Mouse (Mus musculus) midbrain, postnatal 0 days (tissue): ENCODE data around the gene Bsn. TPM values are rescaled to one million over a fixed set of nuclear protein-coding genes. Genes with fewer than 3 reads are reported as not detected.
A peak's percentile ranks its signal among the peaks of the same experiment; 100 is the strongest.

Experiments used
- ATAC-seq: fragments of 200-750 bp; cut with Nextera tagmentation; 2 replicates; pipeline ENCODE4 v1.8.0; 2017; ENCODE audit warnings: moderate number of reproducible peaks, mild to moderate bottlenecking, moderate TSS enrichment, moderate library complexity; ENCODE audit not compliant: low FRiP score
- DNase-seq: peaks from one replicate; pipeline ENCODE4 v3.0.0-alpha.2; 2015; ENCODE audit warnings: low spot score
- H3K27ac ChIP-seq: fragments of 300-500 bp; sonication (generic); 2 replicates; pipeline ENCODE4 v1.5.1; 2014; ENCODE audit warnings: low read depth, mild to moderate bottlenecking, low read length, mixed read lengths
- H3K27me3 ChIP-seq: fragments of 300-500 bp; sonication (generic); 2 replicates; pipeline ENCODE4 v1.6.1; 2014; ENCODE audit warnings: low read length, control low read depth, mixed read lengths; ENCODE audit not compliant: insufficient read depth
- H3K36me3 ChIP-seq: fragments of 300-500 bp; sonication (generic); 2 replicates; pipeline ENCODE4 v1.6.1; 2014; ENCODE audit warnings: low read length, control low read depth, mixed read lengths; ENCODE audit not compliant: insufficient read depth
- H3K4me1 ChIP-seq: fragments of 300-500 bp; sonication (generic); 2 replicates; pipeline ENCODE4 v1.6.1; 2014; ENCODE audit warnings: mild to moderate bottlenecking, control low read depth, antibody characterized with exemption, low read length, mixed read lengths; ENCODE audit not compliant: insufficient read depth
- H3K4me2 ChIP-seq: fragments of 300-500 bp; sonication (generic); 2 replicates; pipeline ENCODE4 v1.6.1; 2014; ENCODE audit warnings: low read depth, mild to moderate bottlenecking, low read length, mixed read lengths; ENCODE audit not compliant: poor library complexity, severe bottlenecking
- H3K4me3 ChIP-seq: fragments of 300-500 bp; sonication (generic); 2 replicates; pipeline ENCODE4 v1.5.1; 2014; ENCODE audit warnings: low read depth, mild to moderate bottlenecking, low read length, moderate library complexity
- H3K9ac ChIP-seq: fragments of 300-500 bp; sonication (generic); replicated peaks from 2 replicates; pipeline ENCODE4 v1.6.1; 2014; ENCODE audit warnings: mild to moderate bottlenecking, low read length, moderate library complexity, mixed read lengths; ENCODE audit not compliant: poor library complexity, severe bottlenecking
- H3K9me3 ChIP-seq: fragments of 300-500 bp; sonication (generic); 2 replicates; pipeline ENCODE4 v1.6.1; 2016; ENCODE audit warnings: low read length, control low read depth
- CTCF ChIP-seq: IDR thresholded peaks from 2 replicates; pipeline ENCODE4 v1.5.1; 2016; ENCODE audit warnings: antibody characterized with exemption, mild to moderate bottlenecking
- WGBS: fragments of 180-500 bp; shearing (Covaris S2); extraction: QIAGEN DNeasy Blood & Tissue Kit; methylation state at CpG from one replicate; pipeline ENCODE4 v1.1.7; 2014; 5-methylcytosine and 5-hydroxymethylcytosine counted together
- polyA plus RNA-seq: library from polyadenylated mRNA; unstranded; fragments of >200 nt; fragmentation: Nextera tagmentation; extraction: Ambion mirVana; gene quantifications from 2 replicates; pipeline ENCODE4 v1.2.1, GENCODE M21; 2015
- total RNA-seq: library from RNA; depleted of rRNA; stranded (reverse); fragments of >200 nt; gene quantifications from 2 replicates; pipeline ENCODE4 v1.2.3, GENCODE M21; 2014

Bsn gene
- total and polyA plus RNA-seq, 2 experiments from 2014 or later, result 7.7 to 60.6 TPM

- H3K27ac ChIP-seq, result no peak overlapping the region
- WGBS, result 94% methylated on average over 15 of the region's 15 CpGs
- peaks cover 7% of the 10 kb centered on the region; the same call in 1 of the 2 replicates for H3K4me1 ChIP-seq
- H3K9ac ChIP-seq, result no peak overlapping the region
- no peak overlapping the region for H3K4me2 ChIP-seq
- no peak for DNase-seq
- H3K36me3 ChIP-seq, result peaks cover 50% of the 10 kb centered on the region
- H3K9me3 ChIP-seq, result no peaks in the 10 kb centered on the region
- ATAC-seq, result no peak
- no peak for TF ChIP-seq CTCF
- H3K4me3 ChIP-seq, result no peak overlapping the region
- no peaks in the 10 kb centered on the region for H3K27me3 ChIP-seq
Observed at GRCm38 (mm10) chr9:108053665-108054225, 136.4 kb downstream of the Bsn start.

GRCm38 (mm10) chr9:108052885-108053664 is 137.1 kb downstream of the Bsn start, which contains the start of gene Amigo3:
Gene Amigo3, plus strand, starts transcription at chr9:108053159.
- Histone ChIP-seq H3K4me3 (no peak within 1 kb of the TSS), H3K36me3 (peaks cover 43% of the 10 kb centered on the region), H3K27ac (peak within 1 kb of the TSS; percentile 43; the same call in 1 of the 2 replicates), H3K9ac (peak within 1 kb of the TSS; percentile 50), H3K9me3 (no peaks in the 10 kb centered on the region), H3K4me1 (peaks cover 7% of the 10 kb centered on the region; the same call in 1 of the 2 replicates), H3K27me3 (no peaks in the 10 kb centered on the region), H3K4me2 (peak within 1 kb of the TSS; percentile 32)
- DNase-seq, result peak; percentile 98
- ATAC-seq, result peak; percentile 45
- peak; percentile 96 for TF ChIP-seq CTCF
- WGBS, result 59% methylated on average over 20 of the region's 20 CpGs

DNA sequence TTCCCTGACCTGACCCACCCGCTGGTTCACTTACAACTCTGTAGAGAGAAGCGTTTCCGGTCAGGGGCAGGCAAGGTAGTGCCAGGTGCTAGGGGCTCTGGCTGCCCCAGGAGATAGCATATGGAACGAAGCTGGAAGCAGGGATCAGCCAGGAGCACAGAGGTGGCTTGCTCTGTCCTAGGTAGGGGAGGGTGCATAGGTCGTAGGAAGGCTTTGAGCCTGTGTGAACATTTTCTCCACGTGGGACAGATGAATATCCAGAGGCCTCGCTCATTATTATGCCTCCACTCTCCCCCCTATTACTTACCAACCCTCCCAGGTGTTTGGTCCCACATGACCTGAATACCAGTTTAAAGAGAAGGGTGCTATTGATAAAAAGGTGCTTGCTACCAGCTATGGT is 137.8 kb downstream of the Bsn start:
- Histone ChIP-seq H3K27me3 (no peaks in the 10 kb centered on the region), H3K4me1 (peaks cover 7% of the 10 kb centered on the region; the same call in 1 of the 2 replicates), H3K36me3 (peaks cover 38% of the 10 kb centered on the region), H3K4me2 (no peak overlapping the region), H3K9me3 (no peaks in the 10 kb centered on the region), H3K27ac (0 out of 2 replicates have a peak overlapping the region, but pooled peaks have one; percentile 43), H3K4me3 (no peak overlapping the region), H3K9ac (peak overlapping the region; percentile 44; the same call in 1 of the 2 replicates)
- 68% methylated on average over 7 of the region's 7 CpGs for WGBS
- DNase-seq (no peak), ATAC-seq (no peak)
- TF ChIP-seq CTCF, result no peak

DNA sequence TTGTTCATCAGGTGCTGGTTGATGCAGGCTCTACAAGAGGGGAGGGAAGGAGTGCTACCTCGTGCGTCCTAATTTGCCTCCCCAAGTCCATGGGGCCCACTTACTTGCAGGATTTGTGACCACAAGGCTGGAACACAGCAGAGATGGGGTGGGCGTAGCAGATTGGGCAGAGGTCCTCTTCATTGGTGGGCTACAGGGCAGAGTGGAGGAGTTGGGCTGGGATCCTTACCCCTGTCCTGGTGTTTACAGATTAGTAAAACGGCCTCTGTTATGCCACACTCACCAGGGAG is 138.3 kb downstream of the Bsn start:
- H3K27ac ChIP-seq, result no peak overlapping the region
- 90% methylated on average over 4 of the region's 4 CpGs for WGBS
- H3K27me3 ChIP-seq, result no peaks in the 10 kb centered on the region
- no peak for TF ChIP-seq CTCF
- ATAC-seq (no peak), DNase-seq (no peak)
- no peak overlapping the region for H3K9ac ChIP-seq
- H3K4me2 ChIP-seq, result no peak overlapping the region
- no peak overlapping the region for H3K4me3 ChIP-seq
- H3K9me3 ChIP-seq, result no peaks in the 10 kb centered on the region
- H3K4me1 ChIP-seq, result peaks cover 7% of the 10 kb centered on the region; the same call in 1 of the 2 replicates
- H3K36me3 ChIP-seq, result peaks cover 42% of the 10 kb centered on the region

DNA sequence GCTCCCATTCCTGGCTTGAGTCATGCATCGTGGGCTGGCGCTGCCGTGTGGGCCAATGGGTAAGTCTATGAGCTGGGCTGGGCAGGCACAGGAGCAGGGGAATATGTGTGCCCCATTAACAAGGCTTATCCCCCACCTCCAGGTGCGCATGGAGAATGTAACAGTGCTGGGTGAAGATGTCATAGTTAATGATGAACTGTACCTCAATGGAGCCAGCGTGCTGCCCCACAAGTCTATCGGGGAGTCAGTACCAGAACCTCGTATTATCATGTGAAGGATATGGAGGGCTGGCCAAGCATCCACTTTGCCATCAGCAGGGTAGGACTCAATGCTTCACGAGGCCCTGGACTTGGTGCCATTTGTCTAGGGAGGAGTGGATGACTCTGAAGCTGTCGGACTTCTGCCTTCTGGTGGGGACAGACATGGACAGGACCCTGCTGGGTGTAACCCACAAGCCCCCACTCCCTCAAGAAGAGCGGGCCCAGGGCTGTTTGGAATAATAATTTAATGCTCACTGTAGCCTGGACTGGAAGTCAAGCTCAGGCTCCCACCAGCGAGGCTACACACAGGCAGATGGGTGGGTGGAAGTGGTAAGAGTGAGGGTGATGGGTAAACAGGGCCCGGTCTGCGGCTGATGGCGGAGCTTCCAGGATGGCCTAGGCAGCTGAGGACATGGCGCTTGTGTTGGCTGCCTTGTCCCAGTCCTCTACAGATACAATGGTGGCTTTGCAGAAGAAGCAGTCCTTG is 138.8 kb downstream of the Bsn start:
- no peak overlapping the region for H3K4me3 ChIP-seq
- H3K4me2 ChIP-seq, result no peak overlapping the region
- ATAC-seq (no peak), DNase-seq (no peak)
- TF ChIP-seq CTCF, result no peak
- H3K27ac ChIP-seq, result no peak overlapping the region
- H3K27me3 ChIP-seq, result no peaks in the 10 kb centered on the region
- 92% methylated on average over 15 of the region's 15 CpGs for WGBS
- no peaks in the 10 kb centered on the region for H3K9me3 ChIP-seq
- H3K4me1 ChIP-seq, result peaks cover 7% of the 10 kb centered on the region; the same call in 1 of the 2 replicates
- peaks cover 41% of the 10 kb centered on the region for H3K36me3 ChIP-seq
- H3K9ac ChIP-seq, result no peak overlapping the region
